Mouse (Mus musculus) leukemia stem cell, adult 10-12 weeks (primary cell): ENCODE data around the gene Tmem208. TPM values are rescaled to one million over a fixed set of nuclear protein-coding genes. Genes with fewer than 3 reads are reported as not detected.

Experiments
- polyA plus RNA-seq: library from polyadenylated mRNA; stranded (reverse); fragments of >175 nt; gene quantifications from 2 replicates; pipeline ENCODE4 v1.2.3, GENCODE M21; 2012; ENCODE audit warnings: low replicate concordance

Gene Tmem208
- 33.2 and 55.2 TPM in 2 replicates for polyA plus RNA-seq

GRCm38 (mm10) chr8:105326141-105326672 lies at the start of gene Tmem208, which contains the start of gene Lrrc29:
TSS of gene Tmem208 (plus strand) at chr8:105326354.
TSS of gene Lrrc29 (minus strand) at chr8:105326278.

GRCm38 (mm10) chr8:105289805-105290460 lies 36.2 kb upstream of the Tmem208 start, which contains the start of gene 4931428F04Rik:
TSS of gene 4931428F04Rik (minus strand) at chr8:105289864.

GRCm38 (mm10) chr8:105295895-105296573 lies 30.1 kb upstream of the Tmem208 start, which contains the start of gene Exoc3l:
TSS of gene Exoc3l (minus strand) at chr8:105296101.

GRCm38 (mm10) chr8:105297511-105298192 lies 28.5 kb upstream of the Tmem208 start, which contains the start of gene E2f4:
TSS of gene E2f4 (plus strand) at chr8:105297663.

GRCm38 (mm10) chr8:105305211-105306145 lies 20.7 kb upstream of the Tmem208 start, which contains the start of gene Elmo3:
TSS of gene Elmo3 (plus strand) at chr8:105305601.

GRCm38 (mm10) chr8:105347428-105348221 lies 21.5 kb downstream of the Tmem208 start, which contains the start of gene Fhod1:
TSS of gene Fhod1 (minus strand) at chr8:105347953.

GRCm38 (mm10) chr8:105348450-105349095 lies 22.4 kb downstream of the Tmem208 start, which contains the start of gene Slc9a5:
TSS of gene Slc9a5 (plus strand) at chr8:105348843.

GRCm38 (mm10) chr8:105373032-105373431 lies 46.9 kb downstream of the Tmem208 start, which contains the start of gene Plekhg4:
TSS of gene Plekhg4 (plus strand) at chr8:105373274.

Other genes starting within 250 kb of the Tmem208 start
- gene Ces3b, start 242.6 kb upstream of the Tmem208 start, polyA plus RNA-seq, result not detected in 2 replicates
- gene Ces4a, start 194.6 kb upstream of the Tmem208 start, polyA plus RNA-seq, result not detected in 2 replicates
- 6.1 and 10.6 TPM in 2 replicates for gene Cbfb, start 155.7 kb upstream of the Tmem208 start, polyA plus RNA-seq
- 4.3 and 5.7 TPM in 2 replicates for gene D230025D16Rik, start 101.2 kb upstream of the Tmem208 start, polyA plus RNA-seq
- 9.6 and 20.1 TPM in 2 replicates for gene B3gnt9, start 71.2 kb upstream of the Tmem208 start, polyA plus RNA-seq
- 23.2 and 23.7 TPM in 2 replicates for gene Tradd, start 61.7 kb upstream of the Tmem208 start, polyA plus RNA-seq
- 9.4 and 9.9 TPM in 2 replicates for gene Fbxl8, start 61.7 kb upstream of the Tmem208 start, polyA plus RNA-seq
- 0.42 and 0.66 TPM in 2 replicates for gene Hsf4, start 56.6 kb upstream of the Tmem208 start, polyA plus RNA-seq
- 0.16 and 0.17 TPM in 2 replicates for gene Nol3, start 50.2 kb upstream of the Tmem208 start, polyA plus RNA-seq
- gene 4931428F04Rik, start 36.5 kb upstream of the Tmem208 start, polyA plus RNA-seq, result 0.70 and 1.6 TPM in 2 replicates
- gene Exoc3l, start 30.3 kb upstream of the Tmem208 start, polyA plus RNA-seq, result 8.9 and 13.3 TPM in 2 replicates
- gene E2f4, start 28.7 kb upstream of the Tmem208 start, polyA plus RNA-seq, result 112 and 208 TPM in 2 replicates
- gene Elmo3, start 20.8 kb upstream of the Tmem208 start, polyA plus RNA-seq, result 1.1 and 2.1 TPM in 2 replicates
- gene Lrrc29, start 76 bp upstream of the Tmem208 start, polyA plus RNA-seq, result 1.7 and 5.1 TPM in 2 replicates
- gene Fhod1, start 21.6 kb downstream of the Tmem208 start, polyA plus RNA-seq, result 12.1 and 15.3 TPM in 2 replicates
- gene Slc9a5, start 22.5 kb downstream of the Tmem208 start, polyA plus RNA-seq, result 1.3 and 1.5 TPM in 2 replicates
- gene Plekhg4, start 46.9 kb downstream of the Tmem208 start, polyA plus RNA-seq, result not detected in 2 replicates
- gene Kctd19, start 87.1 kb downstream of the Tmem208 start, polyA plus RNA-seq, result not detected in 2 replicates
- 0.57 and 0.61 TPM in 2 replicates for gene Lrrc36, start 87.2 kb downstream of the Tmem208 start, polyA plus RNA-seq
- 2.1 and 3.3 TPM in 2 replicates for gene Tppp3, start 145.2 kb downstream of the Tmem208 start, polyA plus RNA-seq
- gene Zdhhc1, start 170.5 kb downstream of the Tmem208 start, polyA plus RNA-seq, result 5.9 and 9.0 TPM in 2 replicates
- gene Hsd11b2, start 192.4 kb downstream of the Tmem208 start, polyA plus RNA-seq, result not detected in 2 replicates
- 11.0 and 23.8 TPM in 2 replicates for gene Atp6v0d1, start 239.7 kb downstream of the Tmem208 start, polyA plus RNA-seq